Mouse (Mus musculus): ENCODE results near the gene Bet1l. TPM values are rescaled to one million over a fixed set of nuclear protein-coding genes. Genes with fewer than 3 reads are reported as not detected.

Bet1l gene
- polyA plus RNA-seq, 1 experiment from 2014 or later: 30.8 TPM

DNA sequence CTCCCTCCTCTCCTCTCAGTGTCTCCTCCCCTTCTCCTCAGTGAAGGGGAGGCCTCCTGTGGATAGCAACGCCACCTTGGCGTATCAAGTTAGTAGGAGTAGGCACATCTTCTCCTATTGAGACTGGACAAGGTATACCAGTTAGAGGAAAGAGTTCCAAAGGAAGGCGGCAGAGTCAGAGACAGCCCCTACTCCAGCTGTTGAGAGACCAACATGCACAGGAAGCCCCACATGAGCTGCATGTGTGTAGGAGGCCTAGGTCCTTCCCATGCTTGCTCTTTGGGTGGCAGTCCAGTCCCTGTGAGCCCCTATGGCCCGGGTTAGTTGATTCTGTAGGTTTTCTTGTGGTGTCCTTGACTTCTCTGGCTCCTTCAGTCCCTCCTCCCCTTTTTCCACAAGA is 24.0 kb downstream of the Bet1l start:
- Histone ChIP-seq H3K4me3 (ENCODE audit: low read depth, low read length) (no peak overlapping the region), H3K27me3 (ENCODE audit: control insufficient read depth, insufficient read depth, low read length) (peaks cover 10% of the 10 kb centered on the region), H3K9ac (ENCODE audit: low read depth, low read length) (no peak overlapping the region), H3K9me3 (replicated peaks; ENCODE audit: control insufficient read depth, low read length) (no peaks in the 10 kb centered on the region), H3K4me1 (ENCODE audit: control insufficient read depth, insufficient read depth, low read length) (no peaks in the 10 kb centered on the region), H3K36me3 (ENCODE audit: control insufficient read depth, insufficient read depth, low read length) (no peaks in the 10 kb centered on the region), H3K4me2 (no peak overlapping the region), H3K27ac (ENCODE audit: low read depth, low read length) (no peak overlapping the region)
- 71% methylated on average over 4 of the region's 4 CpGs for WGBS (ENCODE audit: insufficient replicate concordance)
- ATAC-seq (replicated peaks; ENCODE audit: insufficient number of reproducible peaks, low FRiP score, low TSS enrichment): no peak

DNA sequence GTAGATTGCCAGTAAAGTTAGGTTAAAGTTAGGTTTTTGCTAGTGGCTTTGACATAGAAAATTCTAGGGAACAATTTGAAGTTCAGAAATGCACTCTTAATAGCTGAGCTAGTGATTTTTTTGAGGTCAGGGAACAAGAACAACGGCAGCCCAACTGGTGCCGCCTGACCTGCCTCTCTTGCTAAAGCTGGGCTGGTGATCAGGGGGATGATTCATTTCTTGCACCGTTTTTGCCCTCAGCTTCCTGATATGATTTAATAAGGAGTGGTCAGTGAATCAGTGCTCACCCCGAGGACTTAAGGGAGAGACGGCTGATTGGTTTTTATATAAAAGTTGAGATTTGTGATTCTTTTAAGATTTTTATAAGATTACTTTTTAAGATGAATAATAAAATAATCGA is 25.9 kb downstream of the Bet1l start:
- H3K4me3 ChIP-seq (ENCODE audit: low read depth, low read length): no peak overlapping the region
- no peak overlapping the region for H3K9ac ChIP-seq (ENCODE audit: low read depth, low read length)
- H3K27ac ChIP-seq (ENCODE audit: low read depth, low read length): no peak overlapping the region
- no peak for ATAC-seq (replicated peaks; ENCODE audit: insufficient number of reproducible peaks, low FRiP score, low TSS enrichment)
- no peaks in the 10 kb centered on the region for H3K9me3 ChIP-seq (replicated peaks; ENCODE audit: control insufficient read depth, low read length)
- no peaks in the 10 kb centered on the region for H3K36me3 ChIP-seq (ENCODE audit: control insufficient read depth, insufficient read depth, low read length)
- no peaks in the 10 kb centered on the region for H3K4me1 ChIP-seq (ENCODE audit: control insufficient read depth, insufficient read depth, low read length)
- no peak overlapping the region for H3K4me2 ChIP-seq
- H3K27me3 ChIP-seq (ENCODE audit: control insufficient read depth, insufficient read depth, low read length): peaks cover 7% of the 10 kb centered on the region
- WGBS (ENCODE audit: insufficient replicate concordance): 65% methylated on average over 6 of the region's 6 CpGs

GRCm38 (mm10) chr7:140828171-140828881 is 29.1 kb downstream of the Bet1l start:
- no peak overlapping the region for H3K27ac ChIP-seq (ENCODE audit: low read depth, low read length)
- H3K36me3 ChIP-seq (ENCODE audit: control insufficient read depth, insufficient read depth, low read length): no peaks in the 10 kb centered on the region
- no peak overlapping the region for H3K9ac ChIP-seq (ENCODE audit: low read depth, low read length)
- H3K9me3 ChIP-seq (replicated peaks; ENCODE audit: control insufficient read depth, low read length): no peaks in the 10 kb centered on the region
- 23% methylated on average over 8 of the region's 8 CpGs for WGBS (ENCODE audit: insufficient replicate concordance)
- H3K27me3 ChIP-seq (ENCODE audit: control insufficient read depth, insufficient read depth, low read length): no peaks in the 10 kb centered on the region; the same call in 1 of the 2 replicates
- H3K4me1 ChIP-seq (ENCODE audit: control insufficient read depth, insufficient read depth, low read length): no peaks in the 10 kb centered on the region
- ATAC-seq (replicated peaks; ENCODE audit: insufficient number of reproducible peaks, low FRiP score, low TSS enrichment): no peak
- H3K4me2 ChIP-seq: no peak overlapping the region
- H3K4me3 ChIP-seq (ENCODE audit: low read depth, low read length): no peak overlapping the region

GRCm38 (mm10) chr7:140822731-140823130 is 34.6 kb downstream of the Bet1l start:
- Histone ChIP-seq H3K27ac (ENCODE audit: low read depth, low read length) (no peak overlapping the region), H3K27me3 (ENCODE audit: control insufficient read depth, insufficient read depth, low read length) (no peaks in the 10 kb centered on the region), H3K4me1 (ENCODE audit: control insufficient read depth, insufficient read depth, low read length) (no peaks in the 10 kb centered on the region), H3K36me3 (ENCODE audit: control insufficient read depth, insufficient read depth, low read length) (no peaks in the 10 kb centered on the region), H3K4me2 (no peak overlapping the region), H3K9me3 (replicated peaks; ENCODE audit: control insufficient read depth, low read length) (no peaks in the 10 kb centered on the region), H3K4me3 (ENCODE audit: low read depth, low read length) (no peak overlapping the region), H3K9ac (ENCODE audit: low read depth, low read length) (no peak overlapping the region)
- no peak for ATAC-seq (replicated peaks; ENCODE audit: insufficient number of reproducible peaks, low FRiP score, low TSS enrichment)
- 88% methylated on average over 4 of the region's 4 CpGs for WGBS (ENCODE audit: insufficient replicate concordance)

DNA sequence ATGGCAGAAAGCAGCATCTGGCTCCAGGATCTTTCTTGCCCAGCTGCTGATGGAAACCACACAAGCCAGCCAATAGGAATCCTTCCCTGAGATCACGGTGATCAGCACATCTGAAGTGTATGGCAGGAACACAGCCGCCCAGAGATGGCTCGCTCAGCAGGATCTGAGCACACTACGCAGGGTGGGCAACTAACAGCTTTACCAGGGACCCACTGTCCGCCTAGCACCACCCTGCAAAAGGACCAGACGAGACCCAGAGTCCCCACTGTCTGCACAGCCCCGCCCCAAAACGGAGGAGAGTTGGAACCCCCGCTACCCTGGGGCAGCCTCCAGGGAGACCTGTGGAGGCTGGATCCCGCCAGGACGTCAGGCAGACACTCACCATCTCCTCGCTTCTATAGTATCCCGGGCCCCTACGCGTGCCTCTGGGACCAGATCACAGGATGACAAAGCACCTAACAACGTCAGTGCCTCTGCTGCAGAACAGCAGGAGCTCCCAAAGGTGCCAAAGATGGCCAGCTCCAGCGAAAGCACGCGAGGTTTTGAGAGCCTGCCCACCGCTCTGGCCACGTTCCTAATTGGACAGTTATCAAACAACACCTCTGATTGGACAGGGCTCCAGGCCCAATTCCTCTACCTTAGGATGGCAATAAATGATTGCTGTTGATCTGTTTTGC is 35.6 kb downstream of the Bet1l start, which contains the start of gene Zfp941:
TSS of gene Zfp941 (minus strand) at position 526 of the 677 bp plus-strand sequence.
- H3K27me3 ChIP-seq (ENCODE audit: control insufficient read depth, insufficient read depth, low read length): no peaks in the 10 kb centered on the region
- H3K9me3 ChIP-seq (replicated peaks; ENCODE audit: control insufficient read depth, low read length): no peaks in the 10 kb centered on the region
- no peaks in the 10 kb centered on the region for H3K4me1 ChIP-seq (ENCODE audit: control insufficient read depth, insufficient read depth, low read length)
- WGBS (ENCODE audit: insufficient replicate concordance): 4% methylated on average over 21 of the region's 21 CpGs
- peak within 1 kb of the TSS; percentile 55 for H3K4me3 ChIP-seq (ENCODE audit: low read depth, low read length)
- no peak within 1 kb of the TSS for H3K27ac ChIP-seq (ENCODE audit: low read depth, low read length)
- peak; percentile 49; the same call in 1 of the 2 replicates for ATAC-seq (replicated peaks; ENCODE audit: insufficient number of reproducible peaks, low FRiP score, low TSS enrichment)
- H3K9ac ChIP-seq (ENCODE audit: low read depth, low read length): peak within 1 kb of the TSS; percentile 65
- H3K4me2 ChIP-seq: peak within 1 kb of the TSS; percentile 84
- no peaks in the 10 kb centered on the region for H3K36me3 ChIP-seq (ENCODE audit: control insufficient read depth, insufficient read depth, low read length)

DNA sequence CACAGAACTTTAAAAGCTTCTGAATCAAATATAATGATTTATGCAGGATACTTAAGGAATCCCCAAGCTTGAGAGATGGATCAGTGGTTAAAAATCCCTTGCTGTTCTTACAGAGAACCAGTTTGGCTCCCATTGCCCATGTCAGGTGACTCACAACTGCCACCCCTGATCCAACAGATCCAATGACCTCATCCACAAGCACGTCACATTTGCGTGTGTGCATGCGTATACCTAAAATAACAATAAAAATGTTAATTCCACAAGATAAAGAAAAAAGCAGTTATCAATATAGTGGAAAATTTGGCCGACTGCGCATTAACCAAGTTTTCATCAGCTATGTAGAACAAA is 36.1 kb downstream of the Bet1l start:
- H3K4me1 ChIP-seq (ENCODE audit: control insufficient read depth, insufficient read depth, low read length): no peaks in the 10 kb centered on the region
- H3K4me3 ChIP-seq (ENCODE audit: low read depth, low read length): peak overlapping the region; percentile 55
- ATAC-seq (replicated peaks; ENCODE audit: insufficient number of reproducible peaks, low FRiP score, low TSS enrichment): no peak
- H3K9me3 ChIP-seq (replicated peaks; ENCODE audit: control insufficient read depth, low read length): no peaks in the 10 kb centered on the region
- H3K9ac ChIP-seq (ENCODE audit: low read depth, low read length): peak overlapping the region; percentile 65; the same call in 1 of the 2 replicates
- H3K27me3 ChIP-seq (ENCODE audit: control insufficient read depth, insufficient read depth, low read length): no peaks in the 10 kb centered on the region
- no peaks in the 10 kb centered on the region for H3K36me3 ChIP-seq (ENCODE audit: control insufficient read depth, insufficient read depth, low read length)
- H3K4me2 ChIP-seq: peak overlapping the region; percentile 84
- no peak overlapping the region for H3K27ac ChIP-seq (ENCODE audit: low read depth, low read length)
- 50% methylated on average over 5 of the region's 5 CpGs for WGBS (ENCODE audit: insufficient replicate concordance)

GRCm38 (mm10) chr7:140820173-140820572 is 37.2 kb downstream of the Bet1l start:
- WGBS (ENCODE audit: insufficient replicate concordance): 65% methylated on average over 4 of the region's 4 CpGs
- Histone ChIP-seq H3K27ac (ENCODE audit: low read depth, low read length) (no peak overlapping the region), H3K36me3 (ENCODE audit: control insufficient read depth, insufficient read depth, low read length) (no peaks in the 10 kb centered on the region), H3K9me3 (replicated peaks; ENCODE audit: control insufficient read depth, low read length) (no peaks in the 10 kb centered on the region), H3K4me3 (ENCODE audit: low read depth, low read length) (no peak overlapping the region), H3K27me3 (ENCODE audit: control insufficient read depth, insufficient read depth, low read length) (no peaks in the 10 kb centered on the region), H3K9ac (ENCODE audit: low read depth, low read length) (no peak overlapping the region), H3K4me1 (ENCODE audit: control insufficient read depth, insufficient read depth, low read length) (no peaks in the 10 kb centered on the region), H3K4me2 (no peak overlapping the region)
- no peak for ATAC-seq (replicated peaks; ENCODE audit: insufficient number of reproducible peaks, low FRiP score, low TSS enrichment)

- ATAC-seq (replicated peaks; ENCODE audit: insufficient number of reproducible peaks, low FRiP score, low TSS enrichment): no peak
- H3K36me3 ChIP-seq (ENCODE audit: control insufficient read depth, insufficient read depth, low read length): no peaks in the 10 kb centered on the region
- H3K9ac ChIP-seq (ENCODE audit: low read depth, low read length): no peak overlapping the region
- H3K9me3 ChIP-seq (replicated peaks; ENCODE audit: control insufficient read depth, low read length): no peaks in the 10 kb centered on the region
- no peaks in the 10 kb centered on the region for H3K27me3 ChIP-seq (ENCODE audit: control insufficient read depth, insufficient read depth, low read length)
- WGBS (ENCODE audit: insufficient replicate concordance): 85% methylated on average over 12 of the region's 12 CpGs
- no peak overlapping the region for H3K4me2 ChIP-seq
- no peak overlapping the region for H3K4me3 ChIP-seq (ENCODE audit: low read depth, low read length)
- no peak overlapping the region for H3K27ac ChIP-seq (ENCODE audit: low read depth, low read length)
- no peaks in the 10 kb centered on the region for H3K4me1 ChIP-seq (ENCODE audit: control insufficient read depth, insufficient read depth, low read length)
Observed at GRCm38 (mm10) chr7:140812850-140813249, 44.5 kb downstream of the Bet1l start.

- no peak for ATAC-seq (replicated peaks; ENCODE audit: insufficient number of reproducible peaks, low FRiP score, low TSS enrichment)
- no peaks in the 10 kb centered on the region for H3K27me3 ChIP-seq (ENCODE audit: control insufficient read depth, insufficient read depth, low read length)
- H3K4me1 ChIP-seq (ENCODE audit: control insufficient read depth, insufficient read depth, low read length): no peaks in the 10 kb centered on the region
- H3K36me3 ChIP-seq (ENCODE audit: control insufficient read depth, insufficient read depth, low read length): no peaks in the 10 kb centered on the region
- no peak overlapping the region for H3K9ac ChIP-seq (ENCODE audit: low read depth, low read length)
- no peak overlapping the region for H3K27ac ChIP-seq (ENCODE audit: low read depth, low read length)
- H3K9me3 ChIP-seq (replicated peaks; ENCODE audit: control insufficient read depth, low read length): no peaks in the 10 kb centered on the region
- H3K4me2 ChIP-seq: no peak overlapping the region
- WGBS (ENCODE audit: insufficient replicate concordance): 85% methylated on average over 13 of the region's 13 CpGs
- H3K4me3 ChIP-seq (ENCODE audit: low read depth, low read length): no peak overlapping the region
Observed at GRCm38 (mm10) chr7:140811714-140812113, 45.7 kb downstream of the Bet1l start.
